Mouse (Mus musculus) spleen, adult 2 months (tissue): ENCODE measurements around the gene Ubr1.

Source experiments
- CTCF ChIP-seq: fragments of 200-500 bp; IDR thresholded peaks from 2 replicates; pipeline ENCODE4 v1.5.1; 2011; ENCODE audit warnings: mild to moderate bottlenecking, inconsistent platforms; ENCODE audit not compliant: insufficient read depth, insufficient read length, insufficient replicate concordance; ENCODE audit errors: extremely low read depth
- POLR2A ChIP-seq: fragments of 200-500 bp; IDR thresholded peaks from 2 replicates; pipeline ENCODE4 v1.6.1; 2011; ENCODE audit warnings: low read depth, low read length, inconsistent platforms

- no peak for TF ChIP-seq CTCF
- no peak for TF ChIP-seq POLR2A
Measured at GRCm38 (mm10) chr2:120970045-120970539, 423 bp downstream of the Ubr1 start.
